Mouse (Mus musculus) kidney, postnatal 0 days (tissue): ENCODE data around the gene Ttn. TPM values are rescaled to one million over a fixed set of nuclear protein-coding genes. Genes with fewer than 3 reads are reported as not detected.

ENCODE experiments used
- ATAC-seq: fragments of 200-750 bp; cut with Nextera tagmentation; replicated peaks from 2 replicates; pipeline ENCODE4 v1.8.0; 2017; ENCODE audit warnings: low read depth, moderate number of reproducible peaks, moderate TSS enrichment, moderate library complexity; ENCODE audit not compliant: low FRiP score
- DNase-seq: peaks from one replicate; pipeline ENCODE4 v3.0.0-alpha.2; 2016; ENCODE audit warnings: low spot score
- H3K27ac ChIP-seq: fragments of 300-500 bp; sonication (generic); 2 replicates; pipeline ENCODE4 v1.5.1; 2014; ENCODE audit warnings: mild to moderate bottlenecking
- H3K27me3 ChIP-seq: fragments of 300-500 bp; sonication (generic); 2 replicates; pipeline ENCODE4 v1.6.1; 2014; ENCODE audit warnings: low read length, mixed read lengths; ENCODE audit not compliant: insufficient read depth
- H3K36me3 ChIP-seq: fragments of 300-500 bp; sonication (generic); 2 replicates; pipeline ENCODE4 v1.6.1; 2014; ENCODE audit warnings: low read length, mixed read lengths; ENCODE audit not compliant: insufficient read depth
- H3K4me1 ChIP-seq: fragments of 300-500 bp; sonication (generic); replicated peaks from 2 replicates; pipeline ENCODE4 v1.6.1; 2014; ENCODE audit warnings: antibody characterized with exemption, low read length, mixed read lengths; ENCODE audit not compliant: insufficient read depth
- H3K4me2 ChIP-seq: fragments of 300-500 bp; sonication (generic); 2 replicates; pipeline ENCODE4 v1.6.1; 2014; ENCODE audit warnings: mild to moderate bottlenecking, low read length, moderate library complexity, mixed read lengths
- H3K4me3 ChIP-seq: fragments of 300-500 bp; sonication (generic); replicated peaks from 2 replicates; pipeline ENCODE4 v1.5.1; 2014; ENCODE audit warnings: low read depth, low read length
- H3K9ac ChIP-seq: fragments of 300-500 bp; sonication (generic); 2 replicates; pipeline ENCODE4 v1.6.1; 2014; ENCODE audit warnings: low read depth, low read length
- H3K9me3 ChIP-seq: fragments of 300-500 bp; sonication (generic); replicated peaks from 2 replicates; pipeline ENCODE4 v1.6.1; 2016; ENCODE audit warnings: low read length, inconsistent platforms, mixed read lengths
- CTCF ChIP-seq: IDR thresholded peaks from 2 replicates; pipeline ENCODE4 v1.5.1; 2016; ENCODE audit warnings: antibody characterized with exemption, low read depth, mild to moderate bottlenecking, moderate library complexity
- WGBS: fragments of 180-500 bp; shearing (Covaris S2); extraction: QIAGEN DNeasy Blood & Tissue Kit; methylation state at CpG from one replicate; pipeline ENCODE4 v1.1.7; 2014; 5-methylcytosine and 5-hydroxymethylcytosine counted together
- polyA plus RNA-seq: library from polyadenylated mRNA; unstranded; fragments of >200 nt; fragmentation: Nextera tagmentation; extraction: Ambion mirVana; gene quantifications from 2 replicates; pipeline ENCODE4 v1.2.1, GENCODE M21; 2015

The Ttn gene
- polyA plus RNA-seq, 1 experiment from 2014 or later, result 0.14 TPM

DNA sequence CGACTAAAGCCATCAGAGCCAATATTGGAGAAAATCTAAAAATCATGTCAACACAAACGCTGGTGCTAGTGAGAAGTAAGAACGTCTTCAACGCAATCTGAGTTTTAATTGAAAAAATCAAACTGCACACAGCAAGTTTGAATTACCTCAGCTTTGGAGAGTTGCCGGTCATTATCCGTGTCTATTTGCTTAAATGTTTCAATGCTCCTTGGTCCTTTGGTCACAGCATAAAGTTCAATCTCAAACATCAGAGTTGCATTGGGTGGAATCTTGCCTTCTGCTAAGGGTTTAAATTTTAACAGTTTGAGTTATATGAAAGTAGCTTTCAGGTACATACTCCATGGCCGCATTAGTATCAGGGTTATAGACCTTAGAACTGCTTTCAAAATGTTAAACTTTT is 316.8 kb downstream of the Ttn start:
- Histone ChIP-seq H3K27ac (no peak overlapping the region), H3K36me3 (0 out of 2 replicates have a peak, but pooled peaks cover 8% of the 10 kb centered on the region), H3K9ac (no peak overlapping the region), H3K4me3 (no peak overlapping the region), H3K27me3 (no peaks in the 10 kb centered on the region), H3K9me3 (no peaks in the 10 kb centered on the region), H3K4me2 (no peak overlapping the region), H3K4me1 (no peaks in the 10 kb centered on the region)
- 90% methylated on average over 7 of the region's 7 CpGs for WGBS
- no peak for ATAC-seq
- no peak for TF ChIP-seq CTCF
- no peak for DNase-seq

DNA sequence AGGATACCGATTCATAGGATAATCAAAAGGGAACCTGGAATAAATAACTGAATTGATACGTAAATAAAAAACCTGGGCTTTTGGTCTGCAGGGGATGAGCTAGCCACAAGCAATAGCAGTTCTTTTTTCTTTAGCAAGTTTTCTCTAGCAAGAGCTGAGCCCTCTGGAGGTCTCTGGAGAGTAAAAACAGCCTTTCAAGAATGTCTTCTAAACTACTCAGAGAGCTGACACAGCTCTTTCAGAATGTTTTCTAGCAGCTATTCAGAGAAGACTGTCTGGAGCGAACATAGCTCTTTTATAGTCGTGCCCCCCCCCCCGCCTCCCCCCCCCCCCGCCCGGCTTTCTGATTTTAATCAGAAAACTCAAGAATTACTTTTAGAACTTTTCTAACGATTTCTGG is 322.9 kb downstream of the Ttn start:
- H3K4me2 ChIP-seq, result no peak overlapping the region
- H3K4me3 ChIP-seq, result no peak overlapping the region
- DNase-seq (peak; percentile 52), ATAC-seq (no peak)
- WGBS, result 54% methylated on average over 7 of the region's 8 CpGs
- no peaks in the 10 kb centered on the region for H3K27me3 ChIP-seq
- H3K36me3 ChIP-seq, result no peaks in the 10 kb centered on the region
- TF ChIP-seq CTCF, result no peak
- H3K9me3 ChIP-seq, result no peaks in the 10 kb centered on the region
- no peaks in the 10 kb centered on the region for H3K4me1 ChIP-seq
- H3K27ac ChIP-seq, result no peak overlapping the region
- H3K9ac ChIP-seq, result no peak overlapping the region

DNA sequence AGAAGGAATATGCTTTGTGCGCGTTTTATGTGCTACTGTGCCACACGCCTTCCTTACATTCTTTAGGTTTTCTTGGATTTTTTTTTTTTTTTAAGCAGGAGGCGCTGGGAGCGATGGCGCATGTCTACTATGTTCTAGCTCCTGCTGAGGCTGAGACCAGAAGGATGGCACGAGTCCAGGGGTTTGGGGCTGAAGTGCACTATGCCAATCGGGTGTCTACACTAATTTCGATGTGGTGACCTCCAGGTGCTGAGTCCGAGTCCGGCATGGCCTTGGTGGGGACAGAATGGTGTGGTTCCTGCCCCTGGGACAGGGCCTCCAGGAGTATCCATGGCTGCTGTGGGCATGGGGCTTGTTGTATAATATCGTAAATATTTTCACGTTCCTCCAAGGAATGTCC is 323.8 kb downstream of the Ttn start:
- Histone ChIP-seq H3K4me3 (no peak overlapping the region), H3K4me2 (no peak overlapping the region), H3K4me1 (no peaks in the 10 kb centered on the region), H3K36me3 (no peaks in the 10 kb centered on the region), H3K27ac (no peak overlapping the region), H3K9ac (no peak overlapping the region), H3K9me3 (no peaks in the 10 kb centered on the region), H3K27me3 (no peaks in the 10 kb centered on the region)
- 71% methylated on average over 13 of the region's 13 CpGs for WGBS
- ATAC-seq (no peak), DNase-seq (no peak)
- no peak for TF ChIP-seq CTCF

DNA sequence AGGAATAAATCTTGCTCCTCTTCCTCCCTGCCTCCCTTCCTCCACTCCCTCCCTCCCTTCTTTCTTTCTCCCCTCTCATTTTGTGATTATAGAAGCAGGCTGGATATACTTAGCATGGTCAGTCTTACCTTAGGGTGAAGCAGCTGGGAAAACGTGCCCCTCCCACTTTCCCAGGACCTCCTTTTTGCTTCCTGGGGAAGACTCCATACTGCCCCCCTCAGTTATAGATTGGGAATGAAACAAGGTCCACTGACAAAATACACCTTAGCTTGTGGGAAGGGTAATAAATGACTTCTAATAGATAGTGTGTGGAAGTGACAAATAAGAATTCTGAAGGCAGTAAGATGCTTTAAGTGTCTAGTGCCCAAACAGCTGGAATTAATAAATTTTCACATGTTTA is 326.4 kb downstream of the Ttn start:
- H3K9ac ChIP-seq, result no peak overlapping the region
- no peaks in the 10 kb centered on the region for H3K4me1 ChIP-seq
- WGBS, result 13% methylated on average over 1 of the region's 1 CpGs
- H3K27me3 ChIP-seq, result no peaks in the 10 kb centered on the region
- no peak overlapping the region for H3K4me3 ChIP-seq
- H3K27ac ChIP-seq, result no peak overlapping the region
- peak; percentile 51; the same call in 1 of the 2 replicates for TF ChIP-seq CTCF
- H3K36me3 ChIP-seq, result no peaks in the 10 kb centered on the region
- DNase-seq, result peak; percentile 56
- no peak; the same call in 1 of the 2 replicates for ATAC-seq
- no peak overlapping the region for H3K4me2 ChIP-seq
- no peaks in the 10 kb centered on the region for H3K9me3 ChIP-seq

DNA sequence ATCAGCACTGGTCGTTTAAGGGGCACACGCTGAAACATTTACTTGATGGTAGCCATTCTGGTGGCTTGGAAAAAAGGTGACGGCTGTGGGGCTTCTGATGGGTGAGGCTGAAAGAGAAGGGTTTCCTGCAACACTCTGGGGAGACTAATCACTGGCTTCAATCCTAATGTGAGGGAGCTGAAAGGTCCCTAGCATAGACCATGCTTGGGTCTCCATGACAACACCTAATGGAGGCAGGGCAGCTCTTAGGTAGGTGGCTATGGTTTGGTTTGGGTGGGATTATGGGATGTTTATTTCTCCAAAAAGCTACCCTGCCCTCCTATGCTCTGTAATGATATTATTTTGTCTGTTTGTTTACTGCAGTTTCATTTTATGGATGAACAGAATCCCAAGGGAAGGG is 326.9 kb downstream of the Ttn start:
- WGBS, result 81% methylated on average over 3 of the region's 3 CpGs
- no peaks in the 10 kb centered on the region for H3K9me3 ChIP-seq
- DNase-seq (no peak), ATAC-seq (no peak)
- H3K9ac ChIP-seq, result no peak overlapping the region
- no peak overlapping the region for H3K4me3 ChIP-seq
- no peak overlapping the region for H3K27ac ChIP-seq
- no peak overlapping the region for H3K4me2 ChIP-seq
- H3K4me1 ChIP-seq, result no peaks in the 10 kb centered on the region
- H3K27me3 ChIP-seq, result no peaks in the 10 kb centered on the region
- TF ChIP-seq CTCF, result no peak
- H3K36me3 ChIP-seq, result no peaks in the 10 kb centered on the region

DNA sequence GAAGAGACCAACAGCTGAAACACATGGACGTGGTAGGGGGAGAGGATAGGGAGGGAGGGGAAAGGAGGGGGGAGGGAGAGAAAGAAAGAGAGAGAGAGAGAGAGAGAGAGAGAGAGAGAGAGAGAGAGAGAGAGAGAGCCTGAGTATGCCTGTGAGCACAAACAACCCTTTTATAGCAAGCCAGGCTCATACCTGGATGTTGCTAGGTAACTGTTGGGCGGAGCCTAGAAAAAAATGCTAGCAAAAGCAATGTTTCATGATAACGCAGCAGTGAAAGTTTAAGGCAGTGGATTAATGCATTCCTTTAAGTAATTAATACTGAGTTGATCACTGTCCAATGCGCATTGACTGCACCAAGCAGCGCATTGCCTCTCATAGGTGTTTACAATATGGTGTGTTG is 327.7 kb downstream of the Ttn start:
- Histone ChIP-seq H3K27me3 (no peaks in the 10 kb centered on the region), H3K27ac (no peak overlapping the region), H3K36me3 (no peaks in the 10 kb centered on the region), H3K4me2 (no peak overlapping the region), H3K4me3 (no peak overlapping the region), H3K9ac (no peak overlapping the region), H3K4me1 (no peaks in the 10 kb centered on the region), H3K9me3 (no peaks in the 10 kb centered on the region)
- DNase-seq (no peak), ATAC-seq (no peak)
- 68% methylated on average over 5 of the region's 5 CpGs for WGBS
- no peak for TF ChIP-seq CTCF

Other genes starting within 250 kb of the Ttn start
- gene Ccdc141, start 188.1 kb upstream of the Ttn start, polyA plus RNA-seq, result 12.7 and 12.9 TPM in 2 replicates